Mouse (Mus musculus) hindbrain, embryonic 16.5 days (tissue): ENCODE results near the gene Tspan1. TPM values are rescaled to one million over a fixed set of nuclear protein-coding genes. Genes with fewer than 3 reads are reported as not detected.

Experiments
- ATAC-seq: fragments of 200-750 bp; cut with Nextera tagmentation; 2 replicates; pipeline ENCODE4 v1.8.0; 2017; ENCODE audit warnings: moderate TSS enrichment, moderate library complexity
- H3K27ac ChIP-seq: fragments of 300-500 bp; sonication (generic); 2 replicates; pipeline ENCODE4 v1.5.1; 2014; ENCODE audit warnings: low read depth, mild to moderate bottlenecking, control low read depth, low read length, moderate library complexity
- H3K27me3 ChIP-seq: fragments of 300-500 bp; sonication (generic); replicated peaks from 2 replicates; pipeline ENCODE4 v1.6.1; 2014; ENCODE audit warnings: low read length; ENCODE audit not compliant: control insufficient read depth, insufficient read depth
- H3K36me3 ChIP-seq: fragments of 300-500 bp; sonication (generic); 2 replicates; pipeline ENCODE4 v1.6.1; 2014; ENCODE audit warnings: mild to moderate bottlenecking, low read length, moderate library complexity, mixed read lengths; ENCODE audit not compliant: control insufficient read depth, insufficient read depth
- H3K4me1 ChIP-seq: fragments of 300-500 bp; sonication (generic); 2 replicates; pipeline ENCODE4 v1.6.1; 2014; ENCODE audit warnings: low read depth, low read length; ENCODE audit not compliant: control insufficient read depth, insufficient read depth
- H3K4me2 ChIP-seq: fragments of 300-500 bp; sonication (generic); 2 replicates; pipeline ENCODE4 v1.6.1; 2014; ENCODE audit warnings: mild to moderate bottlenecking, low read length, control low read depth, moderate library complexity
- H3K4me3 ChIP-seq: fragments of 300-500 bp; sonication (generic); 2 replicates; pipeline ENCODE4 v1.5.1; 2014; ENCODE audit warnings: mild to moderate bottlenecking, low read length, control low read depth, moderate library complexity
- H3K9ac ChIP-seq: fragments of 300-500 bp; sonication (generic); 2 replicates; pipeline ENCODE4 v1.6.1; 2014; ENCODE audit warnings: low read depth, mild to moderate bottlenecking, control low read depth, low read length, moderate library complexity
- H3K9me3 ChIP-seq: fragments of 300-500 bp; sonication (generic); 2 replicates; pipeline ENCODE4 v1.6.1; 2014; ENCODE audit warnings: mild to moderate bottlenecking, low read length, moderate library complexity; ENCODE audit not compliant: control insufficient read depth
- WGBS: fragments of 180-500 bp; shearing (Covaris S2); extraction: QIAGEN DNeasy Blood & Tissue Kit; methylation state at CpG from one replicate; pipeline ENCODE4 v1.1.7; 2014; 5-methylcytosine and 5-hydroxymethylcytosine counted together
- polyA plus RNA-seq: library from polyadenylated mRNA; unstranded; fragments of >200 nt; fragmentation: Nextera tagmentation; extraction: Ambion mirVana; gene quantifications from 2 replicates; pipeline ENCODE4 v1.2.1, GENCODE M21; 2015

Gene Tspan1
- polyA plus RNA-seq, 1 experiment from 2014 or later: 0.63 TPM

DNA sequence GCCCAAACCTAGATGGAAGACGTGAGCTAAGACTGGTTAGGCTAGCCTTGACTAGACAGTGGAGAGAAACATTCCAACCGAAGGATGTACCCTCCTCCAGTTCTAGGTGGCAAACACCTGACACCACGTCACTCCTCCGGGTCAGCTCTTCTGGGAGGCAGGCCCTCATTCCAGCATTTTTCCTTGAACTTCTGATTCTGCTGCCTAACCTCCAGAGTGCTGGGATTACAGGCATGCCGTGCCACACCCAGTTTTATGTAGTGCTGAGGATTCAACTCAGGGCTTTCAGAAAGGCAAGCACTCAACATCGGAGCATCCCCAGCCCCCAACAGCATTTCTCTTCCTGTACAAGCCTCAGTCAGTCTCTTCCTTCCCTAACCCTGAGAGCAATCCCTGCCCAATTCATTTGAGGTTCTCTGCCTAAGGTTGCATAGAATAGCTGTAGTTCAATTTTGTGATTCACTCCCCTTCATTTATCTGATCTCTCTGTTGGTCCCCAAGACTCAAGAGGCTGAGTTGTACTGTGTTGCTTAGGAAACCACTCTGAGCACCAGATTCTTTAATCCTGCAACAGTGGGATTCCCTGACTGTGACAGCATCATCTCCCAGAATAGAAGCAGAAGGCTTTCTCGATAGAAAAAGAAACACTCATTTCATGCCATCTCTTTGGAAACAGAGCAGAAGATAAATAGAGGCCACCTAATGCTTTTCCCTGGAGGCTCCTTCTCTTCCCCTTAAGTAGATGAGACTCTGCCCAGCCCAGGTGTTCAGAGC lies 26.4 kb downstream of the Tspan1 start:
- peaks cover 5% of the 10 kb centered on the region; the same call in 1 of the 2 replicates for H3K4me1 ChIP-seq
- H3K27ac ChIP-seq: no peak overlapping the region
- H3K4me3 ChIP-seq: no peak overlapping the region
- H3K36me3 ChIP-seq: no peaks in the 10 kb centered on the region
- no peaks in the 10 kb centered on the region for H3K9me3 ChIP-seq
- ATAC-seq: no peak
- H3K9ac ChIP-seq: no peak overlapping the region
- H3K27me3 ChIP-seq: no peaks in the 10 kb centered on the region
- no peak overlapping the region for H3K4me2 ChIP-seq
- 78% methylated on average over 7 of the region's 7 CpGs for WGBS

- no peak overlapping the region for H3K27ac ChIP-seq
- no peak overlapping the region for H3K9ac ChIP-seq
- H3K27me3 ChIP-seq: no peaks in the 10 kb centered on the region
- H3K4me1 ChIP-seq: no peaks in the 10 kb centered on the region
- WGBS: 52% methylated on average over 13 of the region's 13 CpGs
- no peaks in the 10 kb centered on the region for H3K9me3 ChIP-seq
- H3K4me2 ChIP-seq: no peak overlapping the region
- no peak for ATAC-seq
- H3K4me3 ChIP-seq: no peak overlapping the region
- no peaks in the 10 kb centered on the region for H3K36me3 ChIP-seq
These were observed 29.9 kb downstream of the Tspan1 start for GRCm38 (mm10) chr4:116137421-116137996.

- Histone ChIP-seq H3K4me1 (no peaks in the 10 kb centered on the region), H3K9ac (no peak overlapping the region; the same call in 1 of the 2 replicates), H3K9me3 (no peaks in the 10 kb centered on the region), H3K4me3 (no peak overlapping the region), H3K36me3 (no peaks in the 10 kb centered on the region), H3K27me3 (no peaks in the 10 kb centered on the region), H3K4me2 (no peak overlapping the region), H3K27ac (no peak overlapping the region)
- 35% methylated on average over 2 of the region's 2 CpGs for whole genome bisulfite sequencing
- peak; percentile 50; the same call in 1 of the 2 replicates for ATAC-seq
These were observed 32.4 kb downstream of the Tspan1 start for GRCm38 (mm10) chr4:116134990-116135389.

- ATAC-seq: no peak
- no peaks in the 10 kb centered on the region for H3K4me1 ChIP-seq
- H3K9ac ChIP-seq: 0 out of 2 replicates have a peak overlapping the region, but pooled peaks have one; percentile 4
- no peaks in the 10 kb centered on the region for H3K36me3 ChIP-seq
- no peak overlapping the region for H3K4me3 ChIP-seq
- no peaks in the 10 kb centered on the region for H3K27me3 ChIP-seq
- no peak overlapping the region for H3K4me2 ChIP-seq
- no peak overlapping the region for H3K27ac ChIP-seq
- no peaks in the 10 kb centered on the region for H3K9me3 ChIP-seq
- 88% methylated on average over 4 of the region's 4 CpGs for WGBS
These were observed 34.3 kb downstream of the Tspan1 start for GRCm38 (mm10) chr4:116133126-116133525.

- Histone ChIP-seq H3K27me3 (no peaks in the 10 kb centered on the region), H3K4me1 (peaks cover 12% of the 10 kb centered on the region), H3K9ac (no peak overlapping the region), H3K9me3 (no peaks in the 10 kb centered on the region), H3K4me3 (no peak overlapping the region), H3K36me3 (no peaks in the 10 kb centered on the region), H3K4me2 (no peak overlapping the region), H3K27ac (no peak overlapping the region)
- WGBS: 55% methylated on average over 6 of the region's 6 CpGs
- no peak for ATAC-seq
These were observed 39.4 kb downstream of the Tspan1 start for GRCm38 (mm10) chr4:116127956-116128355.

- Histone ChIP-seq H3K27ac (no peak overlapping the region), H3K4me3 (no peak overlapping the region), H3K36me3 (no peaks in the 10 kb centered on the region), H3K4me1 (peaks cover 14% of the 10 kb centered on the region), H3K27me3 (no peaks in the 10 kb centered on the region), H3K9me3 (no peaks in the 10 kb centered on the region), H3K4me2 (no peak overlapping the region), H3K9ac (no peak overlapping the region)
- no peak for ATAC-seq
- 98% methylated on average over 4 of the region's 4 CpGs for WGBS
These were observed 41.5 kb downstream of the Tspan1 start for GRCm38 (mm10) chr4:116125803-116126386.

GRCm38 (mm10) chr4:116123602-116124519 lies 43.5 kb downstream of the Tspan1 start, which contains the start of the genes Rad54l and Pomgnt1:
TSS of gene Rad54l (minus strand) at chr4:116123690.
TSS of gene Pomgnt1 (plus strand) at chr4:116123840.
- WGBS: 4% methylated on average over 24 of the region's 24 CpGs

GRCm38 (mm10) chr4:116122762-116123161 lies 44.6 kb downstream of the Tspan1 start:
- WGBS: 0% methylated on average over 1 of the region's 1 CpGs
- Histone ChIP-seq H3K9me3 (no peaks in the 10 kb centered on the region), H3K27ac (no peak overlapping the region), H3K4me2 (peak overlapping the region; percentile 68), H3K4me3 (peak overlapping the region; percentile 62), H3K9ac (no peak overlapping the region), H3K36me3 (no peaks in the 10 kb centered on the region), H3K27me3 (no peaks in the 10 kb centered on the region), H3K4me1 (peaks cover 14% of the 10 kb centered on the region)
- no peak for ATAC-seq

More at GRCm38 (mm10) chr4:116123602-116124519, 43.5 kb downstream of the Tspan1 start, which contains the start of the genes Rad54l and Pomgnt1:
- Histone ChIP-seq H3K4me1 (peaks cover 14% of the 10 kb centered on the region), H3K9ac (peak within 1 kb of the TSS; percentile 70), H3K27me3 (no peaks in the 10 kb centered on the region), H3K9me3 (no peaks in the 10 kb centered on the region), H3K4me2 (peak within 1 kb of the TSS; percentile 68), H3K27ac (peak within 1 kb of the TSS; percentile 67), H3K36me3 (no peaks in the 10 kb centered on the region), H3K4me3 (peak within 1 kb of the TSS; percentile 62)
- ATAC-seq: peak; percentile 98
